Mouse (Mus musculus) MEL (cell line): Measurements from ENCODE around the gene Gm45623.

ENCODE experiments used
- CTCF ChIP-seq, 3 experiments: IDR thresholded peaks in 2 of 3; conservative IDR thresholded peaks in 1 of 3; 2 replicates each; pipeline ENCODE4 v1.5.1; 2011 to 2012; ENCODE audit warnings: low read length in 3 of 3, low read depth in 2 of 3, mild to moderate bottlenecking in 2 of 3, improper control_type of control experiment in 1 of 3, inconsistent platforms in 1 of 3, mixed read lengths in 1 of 3, moderate library complexity in 1 of 3; ENCODE audit not compliant: control insufficient read depth in 1 of 3, insufficient read depth in 1 of 3, poor library complexity in 1 of 3, severe bottlenecking in 1 of 3
- E2F4 ChIP-seq: IDR thresholded peaks from 2 replicates; pipeline ENCODE4 v1.6.1; 2011; ENCODE audit warnings: low read depth, low read length, improper control_type of control experiment, borderline replicate concordance
- EP300 ChIP-seq, 2 experiments: IDR thresholded peaks; 2 replicates each; pipeline ENCODE4 v1.6.1; 2011; ENCODE audit warnings: improper control_type of control experiment in 2 of 2, low read length in 2 of 2, low read depth in 1 of 2, mild to moderate bottlenecking in 1 of 2
- GABPA ChIP-seq: IDR thresholded peaks from 2 replicates; pipeline ENCODE4 v1.6.1; 2012; ENCODE audit warnings: low read depth, mild to moderate bottlenecking, inconsistent platforms, low read length, improper control_type of control experiment, moderate library complexity
- HCFC1 ChIP-seq: IDR thresholded peaks from 2 replicates; pipeline ENCODE4 v1.6.1; 2012; ENCODE audit warnings: low read depth, mild to moderate bottlenecking, inconsistent platforms, low read length, improper control_type of control experiment, moderate library complexity
- JUND ChIP-seq: IDR thresholded peaks from 2 replicates; pipeline ENCODE4 v1.6.1; 2011; ENCODE audit warnings: low read depth, mild to moderate bottlenecking, improper control_type of control experiment, low read length
- MAFK ChIP-seq: IDR thresholded peaks from 2 replicates; pipeline ENCODE4 v1.6.1; 2011; ENCODE audit warnings: low read depth, mild to moderate bottlenecking, low read length, improper control_type of control experiment, borderline replicate concordance
- MYC ChIP-seq: IDR thresholded peaks from 2 replicates; pipeline ENCODE4 v1.6.1; 2011; ENCODE audit warnings: low read depth, mild to moderate bottlenecking, low read length, improper control_type of control experiment, moderate library complexity
- RAD21 ChIP-seq: IDR thresholded peaks from 2 replicates; pipeline ENCODE4 v1.6.1; 2011; ENCODE audit warnings: mild to moderate bottlenecking, low read depth, low read length, improper control_type of control experiment
- TAL1 ChIP-seq: IDR thresholded peaks from 2 replicates; pipeline ENCODE4 v1.6.1; 2012; ENCODE audit warnings: mild to moderate bottlenecking, inconsistent platforms, low read length, moderate library complexity, mixed read lengths
- UBTF ChIP-seq: IDR thresholded peaks from 2 replicates; pipeline ENCODE4 v1.6.1; 2012; ENCODE audit warnings: low read depth, mild to moderate bottlenecking, inconsistent platforms, low read length, improper control_type of control experiment, moderate library complexity, borderline replicate concordance; ENCODE audit not compliant: insufficient read depth
- ZC3H11A ChIP-seq: IDR thresholded peaks from 2 replicates; pipeline ENCODE4 v1.6.1; 2012; ENCODE audit warnings: low read depth, mild to moderate bottlenecking, inconsistent platforms, low read length, improper control_type of control experiment

DNA sequence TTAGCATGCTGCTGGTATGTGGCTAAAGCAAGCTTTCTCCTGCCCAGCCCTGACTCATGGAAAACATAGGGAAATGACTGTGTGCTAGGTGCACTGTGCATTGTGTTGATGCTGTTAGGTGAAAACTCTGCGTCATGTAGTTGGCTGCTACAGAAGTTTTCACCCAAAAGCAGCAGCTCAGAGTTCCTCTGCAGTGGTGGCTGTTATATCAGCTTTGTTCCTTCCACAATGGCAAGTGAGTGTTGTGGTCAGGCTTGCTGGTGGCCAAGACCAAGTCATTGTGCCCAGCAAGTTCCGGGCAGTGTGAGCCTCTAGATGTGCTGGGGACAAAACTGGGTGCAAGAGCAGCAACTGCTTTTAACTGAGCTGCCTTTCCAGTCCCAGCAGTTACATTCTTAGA is 41.4 kb downstream of the Gm45623 start:
- no peak for TF ChIP-seq EP300 (IDR thresholded peaks at IDR 0.05; ENCODE audit: low read depth in 1 of 2, low read length in 2 of 2)
- no peak for TF ChIP-seq JUND
- no peak for TF ChIP-seq CTCF (IDR thresholded peaks at IDR 0.05 in 2 of 3, conservative IDR thresholded peaks at IDR 0.05 in 1 of 3; ENCODE audit: control insufficient read depth in 1 of 3, insufficient read depth in 1 of 3, low read depth in 2 of 3, low read length in 3 of 3, poor library complexity in 1 of 3, severe bottlenecking in 1 of 3)
- no peak for TF ChIP-seq E2F4
- no peak for TF ChIP-seq MAFK
- no peak for TF ChIP-seq UBTF
- no peak for TF ChIP-seq ZC3H11A
- TF ChIP-seq HCFC1, result no peak
- no peak for TF ChIP-seq MYC
- TF ChIP-seq GABPA, result no peak
- TF ChIP-seq TAL1, result no peak
- no peak for TF ChIP-seq RAD21
